Mouse (Mus musculus): ENCODE measurements around the gene Cmtm3. TPM values are rescaled to one million over a fixed set of nuclear protein-coding genes. Genes with fewer than 3 reads are reported as not detected.

The Cmtm3 gene
- polyA plus RNA-seq, 1 experiment from 2014 or later = 105 TPM

DNA sequence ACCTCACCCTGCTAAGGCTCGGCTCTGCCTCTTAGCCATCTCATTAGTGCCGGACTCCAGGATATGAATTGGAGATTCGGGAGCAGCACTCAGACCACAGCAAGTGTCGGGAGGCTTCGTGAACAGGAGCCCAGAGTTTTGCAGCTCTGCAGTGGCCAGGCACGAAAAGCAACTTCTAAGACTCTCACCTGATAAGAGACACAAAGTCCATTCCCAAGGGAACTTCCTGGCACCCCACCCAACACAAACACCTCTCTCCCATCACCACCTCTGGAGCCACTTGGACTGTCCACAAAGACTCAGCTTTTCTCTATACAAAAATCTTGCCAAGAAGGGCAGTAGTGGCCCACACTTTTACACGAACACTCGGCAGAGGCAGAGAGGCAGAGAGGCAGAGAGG, 51.0 kb downstream of the Cmtm3 start:
- peaks cover 48% of the 10 kb centered on the region for H3K4me1 ChIP-seq
- no peak overlapping the region for H3K4me3 ChIP-seq
- no peak overlapping the region for H3K27ac ChIP-seq (replicated peaks)
- H3K27me3 ChIP-seq (replicated peaks; ENCODE audit: low read depth, poor library complexity, severe bottlenecking) = no peaks in the 10 kb centered on the region
- DNase-seq (ENCODE audit: low spot score) = no peak
- H3K36me3 ChIP-seq (replicated peaks) = peaks cover 7% of the 10 kb centered on the region; the same call in 1 of the 2 replicates
- H3K9me3 ChIP-seq = no peaks in the 10 kb centered on the region
- WGBS = 89% methylated on average over 8 of the region's 8 CpGs

DNA sequence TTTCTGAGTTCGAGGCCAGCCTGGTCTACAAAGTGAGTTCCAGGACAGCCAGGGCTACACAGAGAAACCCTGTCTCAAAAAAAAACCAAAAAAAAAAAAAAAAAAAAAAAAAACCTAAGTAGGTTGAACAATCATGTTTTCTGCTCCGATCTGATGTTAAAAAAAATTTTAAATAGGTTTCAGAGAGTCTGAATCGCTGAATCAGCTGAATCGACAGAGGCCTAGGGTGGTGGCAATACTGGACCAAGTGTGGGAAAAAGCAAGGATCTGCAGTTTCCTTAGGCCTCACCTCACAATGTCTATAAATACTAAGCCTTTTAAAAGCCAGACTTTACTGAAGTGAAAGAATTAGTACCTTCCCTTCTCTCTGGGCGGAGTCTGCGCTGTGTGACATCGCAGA, 53.9 kb downstream of the Cmtm3 start:
- no peak for DNase-seq (ENCODE audit: low spot score)
- Histone ChIP-seq H3K4me3 (no peak overlapping the region), H3K27me3 (replicated peaks; ENCODE audit: low read depth, poor library complexity, severe bottlenecking) (no peaks in the 10 kb centered on the region), H3K4me1 (peaks cover 26% of the 10 kb centered on the region), H3K27ac (replicated peaks) (no peak overlapping the region), H3K36me3 (replicated peaks) (peaks cover 7% of the 10 kb centered on the region; the same call in 1 of the 2 replicates), H3K9me3 (no peaks in the 10 kb centered on the region)
- WGBS = 95% methylated on average over 7 of the region's 7 CpGs

DNA sequence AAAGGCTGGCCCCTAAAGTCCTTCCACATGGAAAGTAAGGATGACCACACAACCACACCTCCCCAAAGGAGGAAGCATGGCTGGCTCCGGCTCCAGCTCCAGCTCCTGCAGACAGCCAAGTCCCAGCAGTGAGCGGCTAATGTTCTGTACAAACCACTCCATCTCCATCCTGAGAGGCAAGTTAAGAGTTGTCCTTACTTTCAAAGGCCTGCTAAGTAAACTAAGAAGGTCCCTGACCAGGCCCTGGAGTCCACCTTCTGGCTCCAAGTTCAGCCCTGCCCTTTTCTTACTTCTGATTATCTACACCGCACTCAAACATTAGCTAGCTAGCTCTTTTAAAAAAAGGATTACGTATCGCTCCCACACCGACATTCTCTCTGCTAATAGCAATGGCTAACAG, 54.6 kb downstream of the Cmtm3 start:
- Histone ChIP-seq H3K4me1 (peaks cover 26% of the 10 kb centered on the region), H3K4me3 (peak overlapping the region; percentile 85; the same call in 1 of the 2 replicates), H3K27ac (replicated peaks) (no peak overlapping the region), H3K9me3 (no peaks in the 10 kb centered on the region), H3K27me3 (replicated peaks; ENCODE audit: low read depth, poor library complexity, severe bottlenecking) (no peaks in the 10 kb centered on the region), H3K36me3 (replicated peaks) (peaks cover 7% of the 10 kb centered on the region; the same call in 1 of the 2 replicates)
- WGBS = 92% methylated on average over 6 of the region's 6 CpGs
- no peak for DNase-seq (ENCODE audit: low spot score)

DNA sequence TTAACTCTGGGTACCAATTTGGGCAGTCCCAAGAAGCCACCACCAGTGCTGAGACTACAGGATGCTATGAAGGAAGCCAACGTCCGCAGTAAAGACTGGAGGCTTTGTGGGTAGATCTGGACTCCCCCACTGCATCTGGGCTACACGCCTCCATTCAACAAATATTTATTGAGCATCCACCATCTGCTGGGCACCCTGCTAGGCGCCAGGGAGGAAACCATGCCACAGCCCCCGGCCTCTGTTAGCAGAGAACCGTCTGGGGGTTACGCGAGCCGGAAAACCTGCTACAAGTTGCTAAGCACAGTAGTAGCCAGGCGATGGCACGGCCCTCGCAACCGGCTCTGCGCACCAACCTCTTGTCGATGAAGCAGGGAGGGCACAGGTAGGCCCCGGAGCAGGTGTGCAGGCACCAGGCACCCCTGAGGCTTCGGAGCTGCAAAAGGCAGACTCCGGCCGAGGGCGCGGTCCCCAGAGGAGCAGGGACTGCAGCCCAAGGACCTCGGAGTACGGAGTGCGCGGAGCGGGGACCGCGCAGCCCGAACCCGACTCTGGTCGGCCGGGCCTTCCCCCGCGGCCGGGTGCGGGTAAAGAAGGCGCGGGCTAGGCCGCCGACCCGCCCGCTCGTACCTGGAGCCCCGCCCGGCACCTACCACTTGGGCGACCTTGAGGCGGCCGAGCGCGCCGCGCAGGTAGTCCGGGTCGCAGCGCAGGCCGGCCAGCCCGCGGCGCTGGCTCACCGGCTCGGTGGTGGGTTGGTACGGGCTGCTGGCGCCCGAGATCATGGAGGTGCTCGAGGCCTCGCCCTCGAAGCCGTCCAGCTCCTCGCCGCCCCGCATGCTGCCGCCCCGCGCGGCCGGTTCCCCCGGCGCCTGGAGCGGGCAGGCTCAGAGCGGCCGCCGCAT, 55.8 kb downstream of the Cmtm3 start:
- WGBS = under 1% methylated on average over 82 of the region's 82 CpGs
- Histone ChIP-seq H3K4me1 (peaks cover 26% of the 10 kb centered on the region), H3K27me3 (replicated peaks; ENCODE audit: low read depth, poor library complexity, severe bottlenecking) (no peaks in the 10 kb centered on the region), H3K36me3 (replicated peaks) (peaks cover 7% of the 10 kb centered on the region; the same call in 1 of the 2 replicates), H3K4me3 (peak overlapping the region; percentile 85), H3K9me3 (no peaks in the 10 kb centered on the region), H3K27ac (replicated peaks) (peak overlapping the region; percentile 88)
- DNase-seq (ENCODE audit: low spot score) = peak; percentile 61

DNA sequence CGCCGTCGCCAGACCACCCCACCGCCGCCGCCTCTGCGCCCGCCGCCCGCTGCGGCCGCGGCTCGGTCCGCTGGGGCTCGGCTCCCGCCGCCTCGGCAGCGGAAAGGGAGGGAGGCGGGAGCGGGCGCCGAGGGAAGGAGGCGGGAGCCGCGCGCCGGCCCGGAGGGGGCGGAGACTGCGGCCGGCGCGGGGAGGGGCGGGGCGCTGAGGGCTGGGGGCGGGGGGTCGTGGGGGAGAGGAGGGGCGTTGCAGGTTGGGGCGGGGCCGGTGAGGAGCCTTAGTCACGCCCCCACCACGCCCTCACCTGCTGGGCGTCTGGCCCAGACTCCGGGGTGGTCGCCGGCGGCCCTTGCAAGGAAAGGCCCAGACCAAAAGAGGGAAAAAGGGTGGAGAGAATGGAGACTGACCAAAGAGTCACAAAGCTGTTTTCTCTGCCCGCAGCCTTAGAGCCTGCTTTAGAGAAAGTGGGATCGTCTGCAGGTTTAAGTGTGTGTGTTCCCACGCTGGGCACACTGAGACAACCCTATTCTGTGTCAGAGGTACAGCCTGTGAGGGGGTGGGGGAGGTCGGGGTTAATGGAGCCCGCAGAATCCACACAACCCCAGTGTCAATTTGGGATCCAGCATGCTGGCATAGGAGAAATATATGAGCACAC, 56.6 kb downstream of the Cmtm3 start, which contains the start of gene Cmtm4:
Gene Cmtm4 (minus strand): TSS at position 105 of the 655 bp plus-strand sequence.
- WGBS = 3% methylated on average over 49 of the region's 54 CpGs
- Histone ChIP-seq H3K27me3 (replicated peaks; ENCODE audit: low read depth, poor library complexity, severe bottlenecking) (no peaks in the 10 kb centered on the region), H3K36me3 (replicated peaks) (peaks cover 7% of the 10 kb centered on the region; the same call in 1 of the 2 replicates), H3K27ac (replicated peaks) (peak within 1 kb of the TSS; percentile 88), H3K9me3 (no peaks in the 10 kb centered on the region), H3K4me3 (peak within 1 kb of the TSS; percentile 85), H3K4me1 (peaks cover 26% of the 10 kb centered on the region)
- peak; percentile 89 for DNase-seq (ENCODE audit: low spot score)

Other genes with a start within 250 kb of the Cmtm3 start
- gene Cdh5, start 237.8 kb upstream of the Cmtm3 start, polyA plus RNA-seq (2016; fragmentation: Nextera tagmentation; extraction: Ambion mirVana) = 15.4 and 15.6 TPM in 2 replicates
- 0.20 TPM in 2 replicates for gene Bean1, start 169.0 kb upstream of the Cmtm3 start, polyA plus RNA-seq (2016; fragmentation: Nextera tagmentation; extraction: Ambion mirVana)
- gene Tk2, start 90.9 kb upstream of the Cmtm3 start, polyA plus RNA-seq (2016; fragmentation: Nextera tagmentation; extraction: Ambion mirVana) = 20.2 and 21.6 TPM in 2 replicates
- 39.8 and 41.4 TPM in 2 replicates for gene Cklf, start 88.5 kb upstream of the Cmtm3 start, polyA plus RNA-seq (2016; fragmentation: Nextera tagmentation; extraction: Ambion mirVana)
- gene Cmtm2a, start 46.2 kb upstream of the Cmtm3 start, polyA plus RNA-seq (2016; fragmentation: Nextera tagmentation; extraction: Ambion mirVana) = not detected in 2 replicates
- gene Gm45711, start 29.3 kb upstream of the Cmtm3 start, polyA plus RNA-seq (2016; fragmentation: Nextera tagmentation; extraction: Ambion mirVana) = not detected in 2 replicates
- gene Cmtm1, start 29.3 kb upstream of the Cmtm3 start, polyA plus RNA-seq (2016; fragmentation: Nextera tagmentation; extraction: Ambion mirVana) = not detected in 2 replicates
- gene Gm11020, start 17.8 kb upstream of the Cmtm3 start, polyA plus RNA-seq (2016; fragmentation: Nextera tagmentation; extraction: Ambion mirVana) = not detected in 2 replicates
- gene Cmtm2b, start 17.2 kb upstream of the Cmtm3 start, polyA plus RNA-seq (2016; fragmentation: Nextera tagmentation; extraction: Ambion mirVana) = not detected in 2 replicates
- 2.2 and 2.4 TPM in 2 replicates for gene Cmtm4, start 56.4 kb downstream of the Cmtm3 start, polyA plus RNA-seq (2016; fragmentation: Nextera tagmentation; extraction: Ambion mirVana)
- gene Dync1li2, start 103.6 kb downstream of the Cmtm3 start, polyA plus RNA-seq (2016; fragmentation: Nextera tagmentation; extraction: Ambion mirVana) = 69.3 and 74.4 TPM in 2 replicates
- gene Terb1, start 170.5 kb downstream of the Cmtm3 start, polyA plus RNA-seq (2016; fragmentation: Nextera tagmentation; extraction: Ambion mirVana) = 0.19 and 0.26 TPM in 2 replicates
- gene Nae1, start 195.2 kb downstream of the Cmtm3 start, polyA plus RNA-seq (2016; fragmentation: Nextera tagmentation; extraction: Ambion mirVana) = 124 and 137 TPM in 2 replicates
- gene Car7, start 195.3 kb downstream of the Cmtm3 start, polyA plus RNA-seq (2016; fragmentation: Nextera tagmentation; extraction: Ambion mirVana) = 0.75 and 1.00 TPM in 2 replicates

All from embryonic facial prominence, embryonic 10.5 days (tissue).